Mouse (Mus musculus): ENCODE data around the gene Ttc7b. TPM values are rescaled to one million over a fixed set of nuclear protein-coding genes. Genes with fewer than 3 reads are reported as not detected.

The Ttc7b gene
- total RNA-seq, 4 experiments from 2014 or later: 134 to 191 (median 150) TPM

DNA sequence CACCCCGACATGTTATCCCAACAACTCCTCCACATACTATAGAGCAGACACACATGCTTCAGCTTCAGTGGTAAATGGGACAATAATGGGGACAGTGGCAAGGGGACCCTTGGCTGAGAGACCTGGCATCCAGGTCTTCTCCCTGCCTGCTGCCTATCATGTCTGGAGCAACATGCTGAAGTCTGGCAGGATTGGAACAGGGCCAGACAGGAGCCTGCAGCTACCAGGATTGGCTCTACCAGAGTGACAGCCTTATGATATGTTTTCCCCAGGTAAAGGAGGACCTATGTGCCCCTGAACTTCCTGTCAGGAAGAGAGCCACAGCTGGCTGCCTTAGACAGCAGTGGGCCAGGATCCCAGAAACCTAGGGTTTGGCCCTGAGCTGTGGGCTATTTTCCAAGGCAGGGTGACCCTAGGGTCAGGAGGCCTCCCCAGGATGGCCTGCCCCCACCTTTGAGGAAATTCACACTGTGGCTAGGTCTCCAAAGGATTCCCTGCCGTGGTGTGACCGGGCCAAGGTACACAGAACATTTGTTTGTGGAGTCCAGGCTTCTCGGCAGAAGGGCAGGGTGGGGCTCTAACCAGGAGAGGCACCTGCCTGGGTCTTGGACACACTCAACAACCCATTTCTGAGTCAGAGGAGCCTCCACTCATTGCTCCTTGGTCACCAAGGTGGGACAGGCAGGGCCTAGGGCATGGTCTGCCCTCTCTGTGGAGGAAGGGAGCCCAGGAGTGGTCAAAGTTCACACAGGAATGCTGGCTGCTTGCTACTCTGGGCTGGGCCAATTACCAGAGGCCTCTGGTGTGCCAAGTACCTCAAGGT is 239.4 kb downstream of the Ttc7b start:
- no peak for DNase-seq (ENCODE audit: low spot score in 2 of 2)

DNA sequence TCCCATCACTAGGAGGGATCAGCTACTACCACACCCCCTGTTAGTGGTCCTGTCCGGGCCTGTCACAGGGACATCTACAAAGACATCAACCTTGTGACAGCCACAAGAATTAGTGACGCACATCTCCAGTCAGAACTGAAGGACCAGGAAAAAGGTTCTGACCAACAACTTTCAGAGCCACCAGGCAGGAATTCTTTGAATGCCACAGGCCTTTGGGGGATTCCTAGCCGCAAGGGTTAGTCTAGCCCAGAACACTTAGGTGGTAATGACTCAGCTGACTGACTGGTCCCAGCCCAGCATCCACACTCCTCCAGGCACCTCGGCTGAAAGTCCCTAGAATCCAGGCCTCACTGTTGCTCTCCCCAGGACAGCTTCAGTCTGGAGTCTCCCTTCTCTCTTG is 240.7 kb downstream of the Ttc7b start:
- DNase-seq (ENCODE audit: low spot score in 2 of 2): no peak

DNA sequence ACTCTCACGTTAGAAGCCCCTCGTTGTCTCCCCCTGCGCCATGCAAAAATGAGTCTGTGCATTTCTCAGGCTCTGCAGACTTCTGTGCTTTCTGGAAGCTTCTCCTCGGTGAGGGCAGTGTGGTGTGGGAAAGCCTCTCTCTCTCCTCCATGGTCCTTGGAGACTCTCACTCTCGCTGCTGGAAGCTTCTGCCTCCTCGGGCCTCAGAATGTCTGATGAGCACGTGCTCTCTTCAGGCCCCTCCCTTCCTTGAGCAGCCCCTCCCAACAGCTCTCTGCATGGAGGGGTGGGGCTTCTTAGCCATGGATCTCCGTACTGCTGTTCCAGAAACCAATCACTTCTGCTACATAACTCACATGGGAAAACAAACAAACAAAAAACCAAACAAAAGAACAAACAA is 242.3 kb downstream of the Ttc7b start:
- DNase-seq (ENCODE audit: low spot score in 2 of 2): no peak

DNA sequence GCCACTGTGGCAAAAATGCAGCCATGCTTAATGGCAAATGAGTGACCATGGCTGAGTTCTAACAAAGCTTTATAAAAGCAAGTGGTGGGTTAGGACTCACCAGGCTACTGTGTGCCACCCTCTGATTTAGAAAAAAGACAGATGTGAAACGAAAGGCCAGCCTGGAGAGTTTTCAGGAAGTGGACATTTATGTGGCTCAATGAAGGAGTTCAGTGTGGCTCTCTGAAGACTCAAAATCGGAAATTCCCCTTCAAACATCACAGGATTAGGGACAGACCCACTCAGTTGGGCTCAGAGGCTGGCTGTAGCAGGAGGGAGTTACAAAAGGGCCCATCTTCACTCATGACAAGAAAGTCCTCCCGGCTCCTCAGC is 243.1 kb downstream of the Ttc7b start:
- no peak for DNase-seq (ENCODE audit: low spot score in 2 of 2)

DNA sequence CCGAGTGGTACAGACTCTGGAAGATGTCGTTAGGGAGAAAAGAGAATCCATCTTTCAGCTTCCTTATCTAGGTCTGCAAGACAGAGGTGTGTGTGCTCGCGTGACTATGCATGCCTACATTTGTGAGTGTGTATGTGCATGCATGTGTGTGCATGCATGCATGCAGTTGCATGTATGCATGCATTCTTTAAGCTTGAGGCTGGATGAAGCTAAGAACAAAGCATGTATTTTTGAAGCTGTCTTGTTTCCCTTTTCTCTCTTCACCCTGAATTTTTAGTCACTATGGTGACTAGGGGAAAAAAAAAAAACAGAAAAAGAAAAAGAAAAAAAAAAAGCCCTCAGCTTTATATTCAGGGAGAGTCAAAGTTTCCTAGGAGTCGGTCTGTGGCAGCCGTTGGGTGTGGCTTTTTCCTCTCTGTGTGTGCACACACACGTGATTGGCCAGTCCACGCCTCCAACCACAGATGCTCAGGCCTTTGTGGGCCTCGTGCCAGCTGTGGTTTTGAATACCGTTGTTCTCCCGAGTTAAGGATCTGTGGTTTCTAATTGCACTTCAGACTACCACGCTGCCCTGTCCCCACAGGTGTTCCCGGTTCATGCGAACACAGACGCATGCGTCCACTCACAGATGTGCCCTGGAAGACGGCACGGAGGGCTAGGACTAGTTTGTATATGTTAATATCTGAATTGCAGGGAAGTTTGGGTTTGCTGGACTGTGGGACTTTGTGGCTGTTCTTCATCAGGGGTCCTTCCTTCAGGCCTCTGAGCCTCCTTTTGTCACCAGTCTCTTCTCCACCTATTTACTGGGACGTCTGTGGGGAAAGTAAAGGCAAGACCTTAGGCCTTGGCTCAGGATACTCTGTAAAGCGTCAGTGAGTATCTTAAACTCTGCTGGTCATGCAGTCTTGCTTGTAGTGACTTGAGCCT is 243.8 kb downstream of the Ttc7b start:
- peak; percentile 63 to 78 for DNase-seq (ENCODE audit: low spot score in 2 of 2)

DNA sequence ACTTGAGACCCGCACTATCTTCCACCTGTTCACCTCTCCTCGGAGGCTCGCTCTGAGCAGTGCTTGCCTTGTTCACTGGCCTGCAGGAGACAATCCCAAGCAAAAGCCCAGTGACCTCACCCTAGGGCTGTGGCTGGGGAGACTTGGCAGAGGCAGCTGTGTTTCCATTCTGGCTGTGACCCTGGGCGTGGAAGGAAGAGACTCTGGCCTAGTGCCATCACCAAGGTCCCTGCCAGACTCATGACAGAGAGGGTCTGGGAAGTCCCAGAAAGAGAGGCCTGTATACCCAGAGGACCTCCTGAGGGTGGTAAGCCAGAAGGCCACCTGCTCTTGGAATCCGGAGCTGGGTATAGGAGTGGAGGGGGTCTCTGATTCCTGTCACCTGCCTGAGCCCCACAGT is 244.8 kb downstream of the Ttc7b start:
- DNase-seq (ENCODE audit: low spot score in 2 of 2): peak; percentile 81 to 87

DNA sequence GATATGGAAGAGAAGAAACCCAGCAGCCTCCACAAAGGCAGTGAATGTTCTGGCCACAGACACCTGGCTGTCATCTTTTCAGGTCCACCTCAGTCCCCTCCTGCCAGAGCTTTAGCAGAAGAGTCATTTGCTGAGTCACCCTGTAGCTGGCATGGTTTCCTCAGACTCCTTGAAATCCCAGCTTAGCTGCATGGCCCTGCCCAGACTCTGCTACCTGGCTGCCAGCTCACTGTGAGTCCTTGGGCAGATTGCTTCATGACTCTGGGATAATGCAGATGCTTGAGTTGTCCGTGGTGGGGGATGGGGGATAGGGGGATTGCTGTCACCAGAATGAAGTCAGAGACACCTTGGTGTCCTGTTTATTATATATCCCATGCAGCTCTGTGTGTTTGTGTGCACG is 247.6 kb downstream of the Ttc7b start:
- no peak for DNase-seq (ENCODE audit: low spot score in 2 of 2)

DNA sequence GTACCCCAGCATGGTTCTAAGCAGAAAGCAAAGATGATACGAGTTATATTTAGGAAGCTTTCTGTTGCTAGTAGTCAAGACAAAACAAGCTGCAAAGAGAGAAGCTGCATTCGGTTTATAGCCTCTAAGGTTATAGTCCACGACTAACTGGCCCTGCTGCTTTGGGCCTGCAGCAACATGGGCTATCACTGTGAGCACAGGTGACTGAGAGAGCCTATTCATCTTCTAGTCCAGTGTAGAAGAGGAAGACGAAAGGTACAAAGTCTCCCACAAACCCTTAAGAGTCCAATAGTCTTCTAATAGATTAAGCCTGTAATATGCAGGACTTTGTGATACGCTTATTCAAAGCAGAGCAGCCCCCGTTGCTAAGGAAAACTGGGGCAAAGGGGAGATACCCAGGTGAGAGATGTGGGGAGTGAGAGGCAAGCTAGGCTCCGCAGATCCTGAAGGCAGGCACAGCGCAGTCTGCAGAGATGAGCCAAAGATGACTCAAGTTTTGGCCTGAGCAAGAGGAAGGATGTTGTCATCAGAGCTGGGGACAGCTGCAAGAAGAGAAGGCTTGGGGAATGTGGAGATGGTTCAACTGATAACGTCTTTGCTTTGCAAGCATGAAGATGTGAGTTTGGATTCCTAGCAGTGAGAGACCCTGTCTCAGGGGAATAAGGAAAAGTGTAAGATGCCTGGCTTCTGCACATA is 250.5 kb downstream of the Ttc7b start:
- no peak for DNase-seq (ENCODE audit: low spot score in 2 of 2)

DNA sequence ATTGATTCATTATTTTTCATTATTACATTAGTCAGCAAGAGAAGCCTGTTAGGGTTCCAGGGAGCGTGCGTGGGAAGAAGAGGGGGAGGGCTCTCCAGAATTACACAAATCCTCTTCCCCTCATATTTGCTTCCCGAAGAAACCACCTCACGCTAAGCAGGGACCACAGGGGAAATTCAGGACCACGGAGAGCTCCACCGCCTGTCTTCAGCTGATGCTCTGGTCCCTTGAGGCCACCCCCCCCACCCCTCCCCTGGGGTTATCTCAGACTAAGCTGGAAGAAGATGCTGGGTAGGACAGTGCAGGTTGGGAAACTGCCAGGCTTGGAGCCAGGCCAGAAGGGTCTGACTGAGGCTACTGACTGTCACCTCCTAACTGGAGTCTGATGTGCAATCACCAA is 252.6 kb downstream of the Ttc7b start:
- no peak for DNase-seq (ENCODE audit: low spot score in 2 of 2)

DNA sequence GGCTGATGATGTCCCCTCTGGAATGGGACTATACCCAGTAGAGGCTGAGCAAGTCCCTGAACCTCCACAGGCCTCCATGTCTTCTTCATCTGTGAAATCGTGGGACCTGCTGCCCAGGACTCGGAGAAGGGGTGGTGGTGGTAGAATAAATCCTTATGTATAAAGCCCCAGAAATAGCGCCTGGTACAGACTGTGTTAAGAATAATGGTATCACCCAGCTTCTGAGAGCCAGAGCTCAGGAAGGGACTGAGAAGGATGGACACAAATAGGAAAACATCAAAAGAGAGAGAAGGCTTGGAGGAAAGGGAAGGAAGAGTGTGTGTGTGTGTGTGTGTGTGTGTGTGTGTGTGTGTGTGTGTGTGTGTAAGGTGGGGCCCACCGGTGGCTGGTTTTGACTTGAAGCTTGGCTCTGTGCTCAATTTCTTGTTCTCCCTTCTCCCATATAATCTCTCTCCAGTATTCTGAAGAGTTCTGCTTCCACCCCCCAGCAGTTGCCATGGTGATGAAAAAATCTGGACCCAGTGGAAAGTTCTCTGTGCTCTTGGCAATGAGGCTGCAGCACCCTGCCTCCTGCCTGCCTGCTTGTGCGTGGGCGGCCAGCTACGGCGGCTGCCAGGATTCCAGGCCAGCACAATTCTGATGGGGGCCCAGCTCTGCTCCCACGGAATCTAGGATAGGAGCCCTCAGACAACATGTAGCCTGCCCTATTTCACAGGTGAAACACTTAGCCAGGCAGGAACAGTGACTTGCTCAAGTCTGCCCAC is 254.9 kb downstream of the Ttc7b start:
- DNase-seq (ENCODE audit: low spot score in 2 of 2): peak in 1 of 2 experiments; percentile 10

DNA sequence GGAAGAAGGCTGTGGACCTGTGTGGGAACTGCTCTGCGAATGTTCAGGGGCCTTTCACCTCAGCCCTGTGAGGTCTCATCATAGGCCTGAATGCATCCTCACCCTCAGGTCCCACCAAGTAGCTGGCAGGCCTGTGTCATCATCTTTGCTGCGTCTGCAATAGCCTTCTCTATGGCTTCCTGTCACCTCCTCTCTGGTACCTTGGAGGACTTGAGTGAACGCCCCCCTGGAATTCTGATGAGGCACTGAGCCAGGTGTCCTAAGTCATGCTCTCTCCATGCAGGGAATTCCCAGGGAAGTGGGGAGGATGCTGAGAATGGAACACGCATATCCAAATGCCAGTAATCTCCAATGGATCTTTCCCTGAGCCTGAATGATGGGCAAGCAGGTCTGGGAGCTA is 255.7 kb downstream of the Ttc7b start:
- DNase-seq (ENCODE audit: low spot score in 2 of 2): no peak

DNA sequence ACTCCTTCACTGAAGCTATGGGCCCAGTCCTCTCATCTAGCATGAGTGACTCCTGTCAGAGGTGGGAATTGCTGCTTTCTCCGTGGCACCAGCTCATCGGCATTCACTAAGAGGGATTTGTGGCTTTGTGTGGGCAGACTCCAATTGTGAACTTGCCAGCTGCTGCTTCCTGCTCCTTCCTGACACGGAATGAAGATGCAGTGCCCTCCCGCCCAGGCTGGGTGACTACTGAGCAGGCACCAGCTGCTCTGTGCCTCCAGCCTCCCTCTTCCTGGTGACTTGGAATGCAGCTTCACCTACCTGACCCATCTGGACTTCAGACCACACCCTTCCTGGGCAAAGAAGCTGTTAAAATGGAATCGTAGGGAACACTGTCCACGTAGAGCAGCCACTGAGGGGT is 257.8 kb downstream of the Ttc7b start:
- DNase-seq (ENCODE audit: low spot score in 2 of 2): no peak

DNA sequence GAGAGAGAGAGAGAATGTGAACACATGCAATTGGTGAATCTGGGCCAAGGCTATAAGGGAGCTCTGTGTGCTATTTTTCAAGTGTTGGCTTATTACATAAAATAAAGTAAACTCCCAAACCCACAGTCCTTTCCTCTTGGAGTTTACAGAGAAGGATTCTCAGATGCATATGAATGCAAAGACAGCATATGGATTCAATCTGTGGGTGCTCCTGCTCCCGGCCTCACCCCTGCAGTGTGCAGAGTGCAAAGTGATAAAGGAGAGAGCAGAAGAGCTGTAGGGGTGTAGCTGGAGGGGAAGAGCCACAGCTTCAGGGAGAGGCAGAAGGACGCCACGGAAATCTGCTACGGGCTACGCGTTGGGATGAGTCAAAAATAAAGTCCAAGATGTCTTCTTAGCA is 258.9 kb downstream of the Ttc7b start:
- no peak for DNase-seq (ENCODE audit: low spot score in 2 of 2)

DNA sequence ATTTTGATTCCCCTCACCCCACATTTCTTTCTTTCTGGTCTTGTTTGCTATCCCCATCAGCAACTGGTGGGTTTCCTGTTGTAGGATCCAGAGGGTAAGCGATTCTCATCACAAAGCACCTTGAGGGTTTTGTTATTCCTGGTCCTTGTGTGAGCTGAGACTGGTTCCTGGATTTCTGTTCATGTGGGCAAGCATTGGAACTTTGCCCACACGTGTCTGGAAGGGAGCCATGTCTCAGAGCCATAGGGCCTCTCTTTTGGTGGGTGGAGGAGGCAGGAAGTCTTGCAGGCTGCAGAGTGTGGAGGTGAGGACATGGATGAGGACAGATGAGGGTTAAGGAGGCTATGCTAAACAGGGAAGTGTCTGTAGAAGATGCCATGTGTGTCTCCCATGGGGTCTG is 260.5 kb downstream of the Ttc7b start:
- no peak for DNase-seq (ENCODE audit: low spot score in 2 of 2)

DNA sequence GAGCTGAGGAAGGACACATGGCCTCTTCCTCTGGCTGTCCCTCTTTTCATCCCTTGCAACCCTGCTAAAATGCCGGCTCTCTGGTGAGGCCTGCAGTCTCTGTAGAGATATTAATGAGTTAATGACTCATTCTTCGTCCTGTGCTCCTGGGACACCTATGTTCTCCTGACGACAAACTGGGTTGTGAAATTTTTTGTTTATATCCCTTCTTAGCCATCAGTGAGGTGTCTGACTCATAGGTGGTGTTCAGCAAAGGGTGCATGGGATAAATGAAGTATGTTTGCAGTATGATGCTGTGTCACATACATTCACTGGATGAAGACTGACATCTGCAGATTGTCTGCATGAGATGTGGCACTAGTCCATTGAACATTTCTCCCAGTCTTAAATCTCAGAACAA is 262.8 kb downstream of the Ttc7b start:
- DNase-seq (ENCODE audit: low spot score in 2 of 2): no peak

DNA sequence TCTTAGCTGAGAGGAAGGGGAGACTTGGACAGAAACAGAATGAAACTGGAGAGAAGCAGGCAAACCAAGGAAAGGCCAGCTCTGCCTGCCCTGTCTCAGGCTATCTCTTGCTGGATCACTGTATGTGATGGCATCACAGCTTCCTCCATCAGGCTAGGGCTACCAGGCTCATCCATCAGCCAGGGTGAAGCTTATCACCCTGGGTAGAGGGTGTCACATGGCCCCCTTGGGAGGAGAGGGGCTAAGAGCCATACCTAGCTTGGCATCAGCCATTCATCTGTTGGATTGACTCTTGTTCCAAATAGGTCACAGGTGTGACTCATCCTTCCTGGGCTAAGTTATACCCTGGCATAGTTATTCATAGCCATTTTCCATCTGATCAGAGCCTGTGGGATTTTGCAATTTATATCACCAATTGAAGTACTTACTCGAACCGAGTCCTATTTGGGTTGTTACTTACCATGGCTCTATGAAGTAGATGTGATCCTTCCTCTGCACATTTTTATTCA is 265.1 kb downstream of the Ttc7b start:
- no peak for DNase-seq (ENCODE audit: low spot score in 2 of 2)

DNA sequence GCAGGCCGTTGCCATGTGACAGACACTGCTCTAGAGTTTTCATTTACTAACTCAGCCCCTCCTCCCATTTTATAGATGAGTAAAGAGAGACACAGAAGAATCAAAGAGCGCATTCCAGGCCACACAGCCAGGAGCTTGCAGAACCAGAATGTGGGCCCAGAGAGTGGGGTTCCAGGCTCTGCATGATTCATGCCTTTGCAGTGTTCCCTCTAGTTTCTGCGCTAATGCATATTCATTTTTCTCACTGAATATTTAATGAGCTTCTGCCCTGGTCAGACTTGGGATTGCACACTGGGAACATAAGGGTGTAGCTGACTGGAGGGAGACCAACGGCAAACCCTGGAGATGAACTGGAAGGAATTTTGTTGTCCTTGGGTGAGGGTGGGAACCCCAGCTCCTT is 266.2 kb downstream of the Ttc7b start:
- DNase-seq (ENCODE audit: low spot score in 2 of 2): no peak

Measured in gastrocnemius, adult 8-10 months (tissue).